ENCODE assay signal across 32 mouse cellular contexts in the genomic region with DNA sequence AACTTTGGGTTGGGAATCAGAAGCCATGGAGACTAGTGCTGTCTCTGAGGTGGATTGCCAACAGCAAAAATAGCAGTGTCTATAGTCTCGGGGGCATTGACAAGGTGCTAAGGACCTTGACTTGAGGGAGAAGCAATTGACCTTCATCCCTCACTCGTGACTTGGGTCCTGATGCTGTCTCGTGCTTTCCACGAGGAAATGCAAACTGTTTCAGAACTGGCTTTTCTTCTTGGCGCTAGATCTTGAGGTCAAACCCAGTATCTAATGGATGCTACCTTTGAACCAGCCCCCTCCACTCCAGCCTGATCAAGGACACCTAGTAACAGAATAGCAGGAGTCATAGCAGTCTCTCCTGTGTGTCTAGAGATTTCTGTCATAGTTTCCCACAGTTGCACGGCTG.
"Had no signal": no experiment of that assay in that cellular context is flagged by ENCODE, and none has a peak within 500 bp of the region (broad histone marks: within the 10 kb centered on the region; RNA-seq: fewer than 3 reads in every experiment).

No protein-coding gene starts in this region.

- H3K4me2 ChIP-seq: limb, embryonic 12.5 days; limb, embryonic 13.5 days; limb, embryonic 15.5 days; liver, embryonic 11.5 days; liver, embryonic 12.5 days; liver, embryonic 13.5 days; liver, embryonic 15.5 days; lung, embryonic 14.5 days; lung, embryonic 15.5 days; midbrain, embryonic 12.5 days; midbrain, embryonic 13.5 days; midbrain, embryonic 15.5 days; neural tube, embryonic 12.5 days; neural tube, embryonic 13.5 days had no signal

- ATAC-seq: liver, embryonic 12.5 days; liver, postnatal 0 days; lung, postnatal 0 days; midbrain, embryonic 13.5 days; midbrain, embryonic 15.5 days; midbrain, embryonic 16.5 days had no signal

- H3K4me3 ChIP-seq: limb, embryonic 10.5 days; limb, embryonic 12.5 days; limb, embryonic 13.5 days; limb, embryonic 15.5 days; liver, embryonic 12.5 days; liver, embryonic 13.5 days; liver, embryonic 15.5 days; lung, embryonic 15.5 days; megakaryocyte, embryonic 14.5 days; midbrain, embryonic 10.5 days; midbrain, embryonic 12.5 days; midbrain, embryonic 13.5 days; midbrain, embryonic 15.5 days; myocyte; neural tube, embryonic 12.5 days; neural tube, embryonic 13.5 days had no signal

- H3K9ac ChIP-seq: limb, embryonic 12.5 days; limb, embryonic 13.5 days; limb, embryonic 15.5 days; liver, embryonic 12.5 days; liver, embryonic 13.5 days; liver, embryonic 14.5 days; liver, embryonic 15.5 days; liver, postnatal 0 days; lung, embryonic 14.5 days; lung, embryonic 15.5 days; midbrain, embryonic 12.5 days; midbrain, embryonic 13.5 days; midbrain, embryonic 15.5 days; neural tube, embryonic 12.5 days; neural tube, embryonic 13.5 days had no signal

- H3K4me1 ChIP-seq: limb, embryonic 10.5 days; limb, embryonic 12.5 days; limb, embryonic 13.5 days; limb, embryonic 15.5 days; liver, embryonic 12.5 days; liver, embryonic 13.5 days; liver, embryonic 15.5 days; lung, embryonic 15.5 days; megakaryocyte, embryonic 14.5 days; midbrain, embryonic 10.5 days; midbrain, embryonic 12.5 days; midbrain, embryonic 13.5 days; midbrain, embryonic 15.5 days; neural tube, embryonic 12.5 days; neural tube, embryonic 13.5 days had no signal

- H3K27me3 ChIP-seq: limb, embryonic 12.5 days; limb, embryonic 13.5 days; limb, embryonic 15.5 days; liver, embryonic 12.5 days; liver, embryonic 13.5 days; liver, embryonic 15.5 days; lung, embryonic 15.5 days; megakaryocyte, embryonic 14.5 days; midbrain, embryonic 12.5 days; midbrain, embryonic 13.5 days; midbrain, embryonic 15.5 days; neural tube, embryonic 12.5 days; neural tube, embryonic 13.5 days had no signal

- DNase-seq: left cerebral cortex, postnatal 4 days; liver; liver, embryonic 13.5 days; liver, postnatal 0 days; lung, adult 18-20 months; lung, adult 2 months; lung, embryonic 14.5 days; lung, postnatal 10 days; lung, postnatal 14 days; lung, postnatal 36 days; lung, postnatal 4 days; midbrain, embryonic 14.5 days had no signal

- H3K36me3 ChIP-seq: limb, embryonic 12.5 days; limb, embryonic 13.5 days; limb, embryonic 15.5 days; liver, embryonic 12.5 days; liver, embryonic 13.5 days; liver, embryonic 15.5 days; lung, embryonic 15.5 days; midbrain, embryonic 10.5 days; midbrain, embryonic 12.5 days; midbrain, embryonic 13.5 days; midbrain, embryonic 15.5 days; neural tube, embryonic 12.5 days; neural tube, embryonic 13.5 days had no signal

- H3K9me3 ChIP-seq: limb, embryonic 10.5 days; limb, embryonic 13.5 days; limb, embryonic 15.5 days; liver, embryonic 12.5 days; liver, embryonic 13.5 days; liver, embryonic 15.5 days; lung, embryonic 15.5 days; midbrain, embryonic 10.5 days; midbrain, embryonic 13.5 days; midbrain, embryonic 15.5 days; neural tube, embryonic 12.5 days; neural tube, embryonic 13.5 days had no signal

- H3K27ac ChIP-seq: limb, embryonic 10.5 days; limb, embryonic 12.5 days; limb, embryonic 13.5 days; limb, embryonic 15.5 days; liver, embryonic 12.5 days; liver, embryonic 13.5 days; liver, embryonic 14.5 days; liver, embryonic 15.5 days; lung, embryonic 15.5 days; macrophage; midbrain, embryonic 10.5 days; midbrain, embryonic 12.5 days; midbrain, embryonic 13.5 days; midbrain, embryonic 15.5 days; neural tube, embryonic 12.5 days; neural tube, embryonic 13.5 days had no signal
